Mouse (Mus musculus) testis, postnatal 10 days (tissue): Measurements from ENCODE around the gene Gm5737.

Experiments
- DNase-seq: peaks from one replicate; pipeline ENCODE4 v3.0.0; 2021; ENCODE audit warnings: low spot score

Gene Gm5737

GRCm38 (mm10) chr7:120811834-120812415, at the start of gene Gm5737:
Gm5737 (plus strand) TSS chr7:120812365.
- no peak for DNase-seq

GRCm38 (mm10) chr7:120767369-120767768, 44.8 kb upstream of the Gm5737 start:
- DNase-seq: no peak

GRCm38 (mm10) chr7:120771389-120771788, 40.8 kb upstream of the Gm5737 start:
- DNase-seq: no peak

- no peak for DNase-seq
Measured at GRCm38 (mm10) chr7:120778012-120778411, 34.2 kb upstream of the Gm5737 start.

GRCm38 (mm10) chr7:120795544-120795943, 16.6 kb upstream of the Gm5737 start:
- no peak for DNase-seq

GRCm38 (mm10) chr7:120796369-120796768, 15.8 kb upstream of the Gm5737 start:
- DNase-seq: no peak

GRCm38 (mm10) chr7:120803268-120803667, 8.9 kb upstream of the Gm5737 start:
- no peak for DNase-seq

GRCm38 (mm10) chr7:120809705-120810104, 2.5 kb upstream of the Gm5737 start:
- DNase-seq: no peak

GRCm38 (mm10) chr7:120817552-120817951, 5.4 kb downstream of the Gm5737 start:
- no peak for DNase-seq

GRCm38 (mm10) chr7:120819386-120819785, 7.2 kb downstream of the Gm5737 start:
- no peak for DNase-seq

GRCm38 (mm10) chr7:120823248-120823647, 11.1 kb downstream of the Gm5737 start:
- DNase-seq: peak; percentile 82

GRCm38 (mm10) chr7:120825097-120825496, 12.9 kb downstream of the Gm5737 start:
- DNase-seq: no peak

GRCm38 (mm10) chr7:120826408-120826807, 14.2 kb downstream of the Gm5737 start:
- peak; percentile 77 for DNase-seq

GRCm38 (mm10) chr7:120830431-120831381, 18.5 kb downstream of the Gm5737 start:
- peak; percentile 80 for DNase-seq

- DNase-seq: no peak
Measured at GRCm38 (mm10) chr7:120834426-120834825, 22.3 kb downstream of the Gm5737 start.

- peak; percentile 58 for DNase-seq
Measured at GRCm38 (mm10) chr7:120834863-120835372, 22.8 kb downstream of the Gm5737 start.

GRCm38 (mm10) chr7:120835449-120836359, 23.5 kb downstream of the Gm5737 start:
- peak; percentile 97 for DNase-seq

- no peak for DNase-seq
Measured at GRCm38 (mm10) chr7:120836361-120836760, 24.2 kb downstream of the Gm5737 start.

- no peak for DNase-seq
Measured at GRCm38 (mm10) chr7:120838436-120839160, 26.4 kb downstream of the Gm5737 start.

GRCm38 (mm10) chr7:120839786-120840185, 27.6 kb downstream of the Gm5737 start:
- no peak for DNase-seq

GRCm38 (mm10) chr7:120842345-120843036, 30.3 kb downstream of the Gm5737 start, which contains the start of gene Eef2k:
Eef2k (plus strand) TSS chr7:120842831.
- DNase-seq: peak; percentile 86
